Mouse (Mus musculus) c-Kit-positive CD71-positive TER-119-positive erythroid progenitor cells, embryonic 14.5 days (primary cell): ENCODE measurements at regions not wholly inside any gene's neighbourhood (a gene's known extent, or its start where the extent isn't known, plus 50 kb on each side); places are given as distances from the start of the nearest gene placed in this dataset.

Source experiments
- DNase-seq: peaks from one replicate; pipeline ENCODE4 v3.0.0-alpha.2; 2013; ENCODE audit warnings: low spot score

- peak; percentile 68 for DNase-seq
These were observed 179.1 kb upstream of the Arhgef26 start for GRCm38 (mm10) chr3:62159031-62159430.

- no peak for DNase-seq
These were observed 167.5 kb upstream of the Arhgef26 start for GRCm38 (mm10) chr3:62170647-62171046.

DNA sequence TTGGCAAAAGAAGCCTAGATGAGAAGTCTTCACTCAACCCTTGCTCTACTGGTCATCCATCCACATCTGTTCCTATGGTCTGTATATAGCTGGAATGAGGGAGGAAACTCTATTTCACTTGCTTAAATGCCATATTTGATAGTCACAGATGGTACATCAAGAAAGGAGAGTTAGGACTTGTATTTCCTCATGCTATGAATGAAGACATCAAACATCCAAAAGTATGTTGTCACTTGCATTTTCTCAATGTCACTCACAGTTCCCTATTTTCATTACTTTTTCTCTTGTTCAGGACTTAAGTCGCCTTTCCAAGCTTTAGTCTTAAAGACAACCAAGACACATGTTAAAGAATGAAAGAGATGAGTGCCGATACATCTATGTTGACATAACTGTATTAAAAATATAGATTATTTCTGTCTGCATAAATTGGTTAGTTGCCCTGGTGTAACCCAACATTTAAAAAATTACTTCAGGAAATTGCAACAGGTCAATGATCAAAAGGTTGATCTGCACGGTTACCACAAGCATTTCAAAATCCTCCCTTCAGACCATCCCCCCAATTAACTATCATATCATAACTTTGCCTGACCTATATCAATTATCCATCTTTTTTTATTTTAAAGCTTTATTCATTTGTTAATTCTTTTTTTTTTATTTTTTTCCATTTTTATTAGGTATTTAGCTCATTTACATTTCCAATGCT lies 150.2 kb upstream of the Arhgef26 start:
- no peak for DNase-seq

DNA sequence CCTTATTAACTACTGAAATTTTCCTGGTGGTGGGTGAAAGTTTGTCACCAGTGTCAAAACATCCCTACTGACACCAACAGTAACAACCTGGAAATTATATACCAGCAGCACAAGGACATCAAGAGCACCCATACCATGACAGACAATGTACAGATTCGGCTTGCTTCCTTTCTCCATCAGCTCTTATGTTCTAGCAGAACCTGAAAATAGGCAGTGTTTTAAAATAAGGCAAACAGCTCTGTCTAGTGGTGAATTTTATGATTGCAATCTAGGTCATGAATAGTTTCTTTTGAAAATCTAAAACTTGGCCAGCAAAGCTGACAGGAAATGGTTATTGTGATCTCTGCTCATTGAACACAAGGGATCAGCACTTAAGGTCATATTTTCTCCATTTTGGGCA lies 145.7 kb upstream of the Arhgef26 start:
- DNase-seq = no peak

GRCm38 (mm10) chr3:62194421-62194820 lies 143.7 kb upstream of the Arhgef26 start:
- no peak for DNase-seq

- DNase-seq = no peak
These were observed 141.5 kb upstream of the Arhgef26 start for GRCm38 (mm10) chr3:62196679-62197078.

DNA sequence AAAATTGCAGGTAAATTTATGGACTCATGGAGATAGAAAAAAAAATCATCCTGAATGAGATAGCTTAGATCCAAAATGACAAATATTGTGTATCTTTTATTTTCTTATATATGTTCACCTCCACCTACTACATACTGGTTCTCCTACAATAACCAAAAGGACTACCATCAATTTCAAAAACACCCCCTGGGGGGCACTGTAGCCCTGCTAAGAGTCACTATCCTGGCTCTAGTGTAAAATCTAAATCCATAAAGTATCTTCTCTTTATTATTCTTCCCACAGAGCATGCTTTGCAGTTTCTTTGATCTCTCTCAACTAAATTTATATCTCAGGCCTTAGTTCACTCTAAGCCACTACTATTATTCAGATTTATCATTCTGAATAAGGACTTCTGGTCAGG lies 122.3 kb upstream of the Arhgef26 start:
- no peak for DNase-seq

DNA sequence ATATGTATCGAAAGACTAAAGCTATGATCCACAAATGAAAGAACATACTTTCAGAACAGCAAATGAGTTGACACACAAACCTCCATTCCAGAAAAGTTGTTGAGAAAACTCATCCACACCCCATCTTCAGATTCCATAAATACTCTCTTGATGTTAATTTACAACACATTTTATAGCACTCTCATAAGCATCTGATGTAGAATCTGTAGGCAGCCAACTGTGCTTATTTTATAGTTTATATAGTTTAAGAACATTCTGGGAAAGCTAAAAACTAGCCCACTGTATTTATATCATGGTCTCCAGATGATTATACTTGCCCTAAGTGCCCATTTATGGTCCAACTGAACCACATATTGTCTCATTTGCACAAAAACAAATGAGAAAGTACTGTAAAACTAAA lies 120.8 kb upstream of the Arhgef26 start:
- no peak for DNase-seq

GRCm38 (mm10) chr3:62227697-62228096 lies 110.4 kb upstream of the Arhgef26 start:
- DNase-seq = no peak

GRCm38 (mm10) chr3:62228156-62228555 lies 110.0 kb upstream of the Arhgef26 start:
- no peak for DNase-seq

DNA sequence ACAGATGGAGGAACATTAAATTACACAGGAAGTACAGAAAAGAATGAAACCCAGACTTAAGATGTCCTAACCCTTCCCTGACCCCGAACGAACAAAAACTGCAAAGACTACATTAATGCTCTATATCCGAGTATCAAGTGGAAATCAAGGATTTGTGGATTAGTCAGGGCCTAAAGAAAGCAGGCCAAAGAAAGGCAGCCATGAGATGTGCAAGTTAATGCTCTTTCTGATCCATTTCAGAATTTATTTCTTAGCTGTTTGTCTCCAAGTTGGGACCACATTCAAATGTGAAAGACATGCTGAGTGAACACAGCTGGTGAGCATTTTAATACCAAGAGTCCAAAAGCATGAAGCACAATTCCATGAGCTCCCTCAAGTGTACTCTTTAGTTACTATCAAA lies 97.1 kb upstream of the Arhgef26 start:
- no peak for DNase-seq

- DNase-seq = no peak
These were observed 66.4 kb upstream of the Arhgef26 start for GRCm38 (mm10) chr3:62271703-62272102.

GRCm38 (mm10) chr3:62278279-62278678 lies 59.9 kb upstream of the Arhgef26 start:
- DNase-seq = no peak

DNA sequence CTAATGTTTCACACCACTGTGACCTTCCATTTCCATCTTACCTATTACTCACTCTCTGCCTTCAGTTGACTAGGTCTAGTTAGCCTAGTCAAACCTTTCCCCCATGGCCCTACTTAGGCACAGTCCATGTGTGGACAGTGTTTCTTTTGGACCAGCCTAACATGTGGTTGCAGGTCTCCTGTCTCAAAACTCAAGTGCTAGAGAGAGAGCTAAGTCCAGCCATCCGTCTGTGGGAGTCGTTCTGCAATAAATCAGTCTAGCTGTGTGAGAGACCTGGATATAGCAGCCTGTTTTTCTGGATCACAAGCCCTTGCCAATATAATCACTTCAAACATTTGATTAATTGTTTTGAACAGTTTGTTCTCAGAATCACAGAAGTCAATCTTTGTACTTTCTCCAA lies 57.2 kb upstream of the Arhgef26 start:
- DNase-seq = no peak
